Mouse (Mus musculus) c-Kit-positive CD71-positive TER-119-positive erythroid progenitor cells, embryonic 14.5 days (primary cell): ENCODE measurements around the gene Idua.
A peak's percentile ranks its signal among the peaks of the same experiment; 100 is the strongest.

Experiments
- DNase-seq: peaks from one replicate; pipeline ENCODE4 v3.0.0-alpha.2; 2013; ENCODE audit warnings: low spot score

Idua gene

DNA sequence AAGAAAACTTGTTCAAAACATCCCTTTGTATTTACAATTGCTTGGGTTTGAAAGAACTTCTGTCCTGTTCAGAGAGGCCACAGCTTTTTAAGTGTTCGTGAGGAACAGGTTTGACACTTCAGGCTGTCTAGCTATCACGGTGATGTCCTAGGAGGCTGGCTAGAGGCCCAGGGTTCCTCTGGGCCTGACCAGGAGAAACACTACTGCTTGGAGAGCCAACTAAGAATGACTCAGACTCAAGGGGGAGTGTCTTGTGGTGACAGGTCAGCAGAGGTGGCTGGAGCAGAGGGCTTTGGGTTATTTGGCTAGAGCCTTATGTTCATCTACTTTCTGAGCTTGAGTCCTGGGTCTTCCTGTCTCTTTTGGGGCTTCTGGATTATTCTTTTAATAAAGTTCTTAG, 63.9 kb downstream of the Idua start:
- DNase-seq = no peak

GRCm38 (mm10) chr5:108726557-108727248, 66.6 kb downstream of the Idua start:
- peak; percentile 53 for DNase-seq

DNA sequence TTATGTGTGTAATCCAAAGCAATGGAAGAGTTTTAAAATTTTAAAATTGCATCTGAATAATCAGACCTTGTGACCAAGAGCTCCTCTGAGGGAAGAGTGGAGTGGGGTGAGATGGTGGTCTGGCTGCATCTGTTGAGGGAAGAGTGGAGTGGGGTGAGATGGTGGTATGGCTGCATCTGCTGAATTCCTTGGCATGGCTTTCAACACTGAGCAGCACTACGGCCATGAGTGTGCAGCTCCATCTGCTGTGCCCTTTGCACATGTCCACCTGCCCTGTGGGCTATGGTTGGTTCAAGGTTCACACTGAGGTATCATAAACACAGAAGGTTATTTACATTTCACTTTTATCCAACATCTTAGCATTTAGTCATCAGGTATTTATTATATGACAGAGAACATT, 67.3 kb downstream of the Idua start:
- no peak for DNase-seq
